Mouse (Mus musculus): Measurements from ENCODE around the gene Ccdc33. TPM values are rescaled to one million over a fixed set of nuclear protein-coding genes. Genes with fewer than 3 reads are reported as not detected.

Gene Ccdc33
- polyA plus RNA-seq, 1 experiment from 2014 or later: not detected

DNA sequence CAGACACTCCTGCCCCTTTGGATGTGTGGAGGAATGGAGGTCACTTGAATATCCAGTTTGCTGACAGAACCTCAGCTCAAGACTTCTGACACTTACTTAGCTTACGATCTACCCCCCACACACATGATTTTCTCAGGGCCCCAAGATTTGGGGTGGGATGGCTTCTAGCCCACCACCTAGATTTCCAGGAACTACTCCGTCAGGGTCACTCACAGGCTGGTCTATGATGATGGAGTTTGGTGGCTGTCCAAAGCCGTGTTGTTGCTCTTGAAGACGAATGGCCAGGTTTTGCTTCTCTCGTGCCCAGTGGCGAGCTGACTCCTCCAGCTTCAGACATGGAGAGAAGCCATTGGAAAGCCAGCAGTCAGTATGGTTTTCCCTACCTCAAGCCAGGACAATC lies 89.0 kb downstream of the Ccdc33 start:
- Histone ChIP-seq H3K9ac (no peak overlapping the region), H3K27ac (ENCODE audit: poor library complexity, severe bottlenecking) (no peak overlapping the region), H3K4me1 (replicated peaks) (no peaks in the 10 kb centered on the region), H3K27me3 (replicated peaks) (peaks cover 46% of the 10 kb centered on the region), H3K4me3 (no peak overlapping the region), H3K4me2 (no peak overlapping the region), H3K9me3 (replicated peaks) (no peaks in the 10 kb centered on the region), H3K36me3 (no peaks in the 10 kb centered on the region)
- WGBS: 87% methylated on average over 6 of the region's 6 CpGs
- ATAC-seq (ENCODE audit: insufficient number of reproducible peaks, low FRiP score): no peak

DNA sequence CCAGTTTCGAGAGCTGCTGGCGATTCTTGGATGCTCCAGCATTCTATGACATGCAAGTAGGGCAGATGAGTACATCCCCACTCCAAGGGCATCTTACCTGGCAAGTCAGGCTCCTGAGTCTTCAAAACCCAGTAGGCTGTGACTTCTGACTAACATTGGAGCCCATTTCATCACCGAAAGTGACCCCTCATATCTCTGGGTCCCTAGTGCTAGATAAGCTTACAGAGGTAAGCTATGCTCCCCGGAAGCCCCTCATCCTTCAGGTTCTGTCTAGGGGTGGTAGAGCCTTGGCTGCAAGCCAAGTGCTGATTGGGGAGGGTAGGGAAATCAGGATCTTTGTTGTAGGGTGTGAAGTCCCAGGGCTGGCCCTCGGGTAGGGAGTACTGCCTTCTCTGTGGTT lies 89.8 kb downstream of the Ccdc33 start:
- Histone ChIP-seq H3K27ac (ENCODE audit: poor library complexity, severe bottlenecking) (no peak overlapping the region), H3K4me1 (replicated peaks) (no peaks in the 10 kb centered on the region), H3K4me2 (no peak overlapping the region), H3K4me3 (no peak overlapping the region), H3K9me3 (replicated peaks) (no peaks in the 10 kb centered on the region), H3K36me3 (no peaks in the 10 kb centered on the region), H3K27me3 (replicated peaks) (peaks cover 49% of the 10 kb centered on the region), H3K9ac (no peak overlapping the region)
- 45% methylated on average over 5 of the region's 5 CpGs for WGBS
- ATAC-seq (ENCODE audit: insufficient number of reproducible peaks, low FRiP score): no peak

DNA sequence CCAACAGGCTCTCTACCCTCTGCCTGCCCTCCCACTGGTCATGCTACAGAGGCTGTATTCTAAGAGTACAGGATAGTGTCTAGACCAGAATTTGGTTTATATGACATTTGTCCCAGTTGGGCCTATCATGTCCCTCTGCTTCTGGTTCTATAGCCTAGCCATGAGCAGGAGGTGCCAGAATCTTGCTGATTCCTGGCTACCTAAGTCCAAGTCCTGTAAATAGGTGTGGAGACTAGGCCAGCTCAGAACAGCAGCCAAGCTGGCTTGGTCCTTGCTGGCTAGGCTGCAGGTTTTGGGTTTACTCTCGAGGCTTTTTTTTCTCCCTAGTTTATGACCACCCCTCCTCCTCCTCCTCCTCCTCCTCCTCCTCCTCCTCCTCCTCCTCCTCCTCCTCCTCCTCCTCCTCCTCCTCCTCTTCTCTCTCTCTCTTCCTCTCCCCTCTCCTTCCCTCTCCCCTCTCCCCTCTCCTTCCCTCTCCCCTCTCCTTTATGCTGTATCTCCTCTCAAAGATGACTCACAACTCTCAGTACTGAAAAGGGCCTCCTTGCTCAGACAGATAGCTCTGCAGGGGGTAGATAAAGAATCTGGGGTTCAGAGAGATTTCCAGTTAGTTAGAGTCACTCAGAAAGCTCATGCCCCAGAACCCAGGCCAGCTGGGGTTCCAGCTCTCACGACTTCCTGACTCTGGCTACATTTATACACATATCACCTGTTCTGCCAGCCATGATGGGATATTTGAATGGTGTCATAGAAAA lies 91.0 kb downstream of the Ccdc33 start:
- no peak for ATAC-seq (ENCODE audit: insufficient number of reproducible peaks, low FRiP score)
- H3K9ac ChIP-seq: no peak overlapping the region
- H3K4me2 ChIP-seq: no peak overlapping the region
- H3K9me3 ChIP-seq (replicated peaks): no peaks in the 10 kb centered on the region
- H3K36me3 ChIP-seq: no peaks in the 10 kb centered on the region
- 51% methylated on average over 2 of the region's 2 CpGs for WGBS
- no peak overlapping the region for H3K4me3 ChIP-seq
- H3K27me3 ChIP-seq (replicated peaks): peaks cover 36% of the 10 kb centered on the region
- no peak overlapping the region for H3K27ac ChIP-seq (ENCODE audit: poor library complexity, severe bottlenecking)
- no peaks in the 10 kb centered on the region for H3K4me1 ChIP-seq (replicated peaks)

DNA sequence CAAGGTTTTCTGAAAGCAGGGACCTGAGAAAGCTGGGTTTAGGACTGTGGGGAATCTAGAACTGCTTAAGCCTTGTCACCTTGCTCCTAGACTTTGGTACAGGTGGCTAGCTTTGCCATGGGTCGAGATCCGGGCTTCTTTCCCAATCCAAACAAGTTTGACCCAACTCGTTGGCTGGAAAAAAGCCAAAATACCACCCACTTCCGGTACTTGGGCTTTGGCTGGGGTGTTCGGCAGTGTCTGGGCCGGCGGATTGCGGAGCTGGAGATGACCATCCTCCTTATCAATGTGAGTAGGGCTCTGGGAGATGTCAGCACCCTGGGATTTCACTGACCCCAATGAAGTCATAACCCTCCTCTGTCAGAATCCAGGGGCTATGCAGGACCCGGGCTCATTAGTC lies 92.6 kb downstream of the Ccdc33 start:
- no peak overlapping the region for H3K4me3 ChIP-seq
- no peaks in the 10 kb centered on the region for H3K9me3 ChIP-seq (replicated peaks)
- no peak for ATAC-seq (ENCODE audit: insufficient number of reproducible peaks, low FRiP score)
- peaks cover 32% of the 10 kb centered on the region for H3K27me3 ChIP-seq (replicated peaks)
- H3K9ac ChIP-seq: no peak overlapping the region
- no peaks in the 10 kb centered on the region for H3K4me1 ChIP-seq (replicated peaks)
- 69% methylated on average over 9 of the region's 9 CpGs for WGBS
- no peaks in the 10 kb centered on the region for H3K36me3 ChIP-seq
- no peak overlapping the region for H3K27ac ChIP-seq (ENCODE audit: poor library complexity, severe bottlenecking)
- no peak overlapping the region for H3K4me2 ChIP-seq

DNA sequence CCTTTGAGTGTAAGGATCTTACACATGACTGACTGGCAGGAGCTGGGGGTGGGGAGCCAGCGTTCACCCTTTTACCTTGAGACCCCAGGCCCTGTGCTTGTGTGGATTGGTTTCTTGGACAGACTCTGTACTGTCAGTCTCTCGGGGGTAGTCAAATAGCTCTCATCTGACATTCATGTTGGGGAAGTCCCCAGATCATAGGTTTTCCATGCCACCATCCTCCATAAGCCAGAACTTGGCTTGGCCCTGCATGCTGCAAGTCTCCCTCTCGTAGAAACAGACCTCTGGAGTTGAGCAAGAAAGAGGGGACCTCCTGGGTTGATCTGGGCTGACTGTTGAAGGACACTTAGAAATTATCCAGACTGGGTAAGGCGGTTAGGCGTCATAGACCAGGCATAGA lies 100.2 kb downstream of the Ccdc33 start:
- WGBS: 71% methylated on average over 5 of the region's 5 CpGs

DNA sequence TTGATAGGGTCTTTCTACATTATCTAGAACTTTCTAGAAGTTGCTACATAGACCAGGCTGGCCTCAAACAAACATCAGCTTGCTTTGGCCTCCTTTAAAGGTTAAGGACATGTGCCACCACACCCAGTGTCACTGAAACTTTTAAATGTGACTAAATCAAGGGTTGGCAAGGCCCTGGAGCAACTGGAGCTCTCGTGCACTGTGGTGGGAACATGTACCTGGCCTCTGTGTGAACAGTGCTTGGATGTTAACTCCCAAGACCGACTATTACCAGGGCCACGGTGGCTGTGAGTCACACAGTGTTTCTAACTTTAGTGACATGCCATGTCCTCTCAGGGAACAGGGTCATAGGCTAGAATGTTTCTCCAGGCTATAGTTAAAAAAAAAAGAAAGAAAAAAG lies 101.7 kb downstream of the Ccdc33 start:
- no peak for ATAC-seq (ENCODE audit: insufficient number of reproducible peaks, low FRiP score)

More for the DNA sequence above, 100.2 kb downstream of the Ccdc33 start:
- H3K27me3 ChIP-seq (replicated peaks): peaks cover 13% of the 10 kb centered on the region
- H3K27ac ChIP-seq (ENCODE audit: poor library complexity, severe bottlenecking): no peak overlapping the region
- H3K4me2 ChIP-seq: no peak overlapping the region
- no peak for ATAC-seq (ENCODE audit: insufficient number of reproducible peaks, low FRiP score)
- H3K9me3 ChIP-seq (replicated peaks): no peaks in the 10 kb centered on the region
- H3K4me3 ChIP-seq: no peak overlapping the region
- no peak overlapping the region for H3K9ac ChIP-seq
- no peaks in the 10 kb centered on the region for H3K4me1 ChIP-seq (replicated peaks)
- H3K36me3 ChIP-seq: no peaks in the 10 kb centered on the region

DNA sequence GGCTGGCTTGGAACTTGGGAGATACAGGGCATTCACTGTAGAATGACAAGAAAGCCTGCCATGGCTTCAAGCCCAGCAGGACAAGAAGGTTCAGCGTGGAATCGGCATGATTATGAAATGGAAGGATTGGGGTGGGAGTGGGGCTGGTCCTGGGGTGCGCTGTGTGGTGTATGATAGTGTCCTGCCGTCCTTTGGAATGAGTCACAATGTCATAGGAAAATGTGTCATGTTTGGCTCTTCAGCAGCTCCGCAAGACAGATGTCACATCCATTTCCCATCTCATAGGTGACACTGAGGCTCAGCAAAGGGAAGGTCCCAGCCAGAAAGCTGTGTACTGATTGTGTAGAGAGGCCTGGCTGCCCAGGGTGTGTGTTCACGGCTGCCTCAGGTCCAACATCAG lies 102.8 kb downstream of the Ccdc33 start:
- WGBS: 76% methylated on average over 6 of the region's 6 CpGs
- H3K9ac ChIP-seq: no peak overlapping the region
- no peaks in the 10 kb centered on the region for H3K36me3 ChIP-seq
- H3K4me3 ChIP-seq: no peak overlapping the region
- H3K4me2 ChIP-seq: no peak overlapping the region
- peaks cover 6% of the 10 kb centered on the region; the same call in 1 of the 2 replicates for H3K4me1 ChIP-seq (replicated peaks)
- ATAC-seq (ENCODE audit: insufficient number of reproducible peaks, low FRiP score): no peak
- H3K27me3 ChIP-seq (replicated peaks): peaks cover 4% of the 10 kb centered on the region; the same call in 1 of the 2 replicates
- H3K27ac ChIP-seq (ENCODE audit: poor library complexity, severe bottlenecking): no peak overlapping the region
- H3K9me3 ChIP-seq (replicated peaks): no peaks in the 10 kb centered on the region

More for the DNA sequence above, 101.7 kb downstream of the Ccdc33 start:
- Histone ChIP-seq H3K4me2 (no peak overlapping the region), H3K4me3 (no peak overlapping the region), H3K27me3 (replicated peaks) (peaks cover 13% of the 10 kb centered on the region; the same call in 1 of the 2 replicates), H3K36me3 (no peaks in the 10 kb centered on the region), H3K4me1 (replicated peaks) (no peaks in the 10 kb centered on the region), H3K9ac (no peak overlapping the region), H3K9me3 (replicated peaks) (no peaks in the 10 kb centered on the region), H3K27ac (ENCODE audit: poor library complexity, severe bottlenecking) (no peak overlapping the region)
- WGBS: 41% methylated on average over 3 of the region's 3 CpGs

DNA sequence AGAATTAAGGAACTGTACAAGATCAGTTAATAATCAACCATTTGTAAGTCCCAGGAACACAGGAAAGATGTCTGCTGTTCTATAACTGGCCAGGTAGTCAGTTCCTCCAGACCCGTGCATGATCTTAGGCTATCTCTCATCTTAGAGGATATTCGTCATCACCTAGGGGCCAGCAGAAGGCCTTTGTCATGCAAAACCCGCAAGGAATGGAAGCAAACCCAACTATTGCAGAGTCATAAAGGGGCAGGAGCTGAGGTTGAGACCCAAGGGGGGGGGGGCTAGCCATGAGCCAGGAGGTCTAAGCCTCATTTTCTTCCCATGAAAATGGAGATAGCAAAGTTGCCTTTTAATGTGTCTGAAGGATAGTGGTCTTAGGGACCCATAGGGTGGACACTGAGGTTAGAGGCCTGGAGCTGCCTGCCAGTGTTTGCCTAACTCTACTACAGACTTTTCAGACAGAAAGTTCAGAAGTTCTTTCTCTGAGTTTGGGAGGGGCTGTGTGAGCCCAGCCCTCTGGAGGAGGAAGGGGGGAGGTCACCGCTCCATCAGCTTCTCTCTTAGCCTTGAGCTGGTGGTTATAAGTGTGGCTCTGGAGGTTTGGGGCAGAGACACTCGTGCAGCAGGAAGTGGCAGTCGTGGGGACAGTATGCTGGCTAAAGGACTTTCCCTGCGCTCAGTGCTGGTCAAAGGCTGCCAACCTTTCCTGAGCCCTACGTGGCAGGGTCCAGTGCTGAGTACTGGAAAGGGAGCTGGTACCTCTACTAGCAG lies 104.0 kb downstream of the Ccdc33 start:
- Histone ChIP-seq H3K9ac (no peak overlapping the region), H3K36me3 (no peaks in the 10 kb centered on the region), H3K4me2 (no peak overlapping the region), H3K4me3 (no peak overlapping the region), H3K9me3 (replicated peaks) (no peaks in the 10 kb centered on the region), H3K27me3 (replicated peaks) (no peaks in the 10 kb centered on the region), H3K27ac (ENCODE audit: poor library complexity, severe bottlenecking) (no peak overlapping the region), H3K4me1 (replicated peaks) (peaks cover 8% of the 10 kb centered on the region)
- 57% methylated on average over 8 of the region's 8 CpGs for WGBS
- ATAC-seq (ENCODE audit: insufficient number of reproducible peaks, low FRiP score): no peak

DNA sequence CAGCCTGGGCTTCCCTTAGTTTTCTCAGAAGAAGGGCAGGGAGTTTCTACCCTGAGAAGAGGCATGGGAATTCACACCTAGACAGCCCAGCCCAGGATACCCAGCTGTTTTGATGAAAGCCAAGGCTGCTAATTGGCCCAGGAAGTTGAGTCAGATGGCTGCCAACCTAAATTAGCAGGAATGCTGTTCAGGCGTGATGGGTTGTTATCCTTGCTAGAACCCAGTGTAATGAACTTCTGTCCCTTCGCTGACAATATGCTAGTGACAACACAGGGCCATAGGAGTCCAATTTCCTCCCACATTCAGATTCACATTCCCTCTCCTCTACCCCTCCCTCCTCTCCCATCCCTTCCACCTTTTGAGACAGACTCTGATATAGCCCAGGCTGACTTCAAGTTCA lies 105.7 kb downstream of the Ccdc33 start:
- Histone ChIP-seq H3K9me3 (replicated peaks) (no peaks in the 10 kb centered on the region), H3K36me3 (no peaks in the 10 kb centered on the region), H3K4me1 (replicated peaks) (peaks cover 18% of the 10 kb centered on the region), H3K27ac (ENCODE audit: poor library complexity, severe bottlenecking) (no peak overlapping the region), H3K4me3 (no peak overlapping the region), H3K9ac (no peak overlapping the region), H3K4me2 (no peak overlapping the region), H3K27me3 (replicated peaks) (no peaks in the 10 kb centered on the region)
- no peak for ATAC-seq (ENCODE audit: insufficient number of reproducible peaks, low FRiP score)
- 43% methylated on average over 2 of the region's 2 CpGs for WGBS

DNA sequence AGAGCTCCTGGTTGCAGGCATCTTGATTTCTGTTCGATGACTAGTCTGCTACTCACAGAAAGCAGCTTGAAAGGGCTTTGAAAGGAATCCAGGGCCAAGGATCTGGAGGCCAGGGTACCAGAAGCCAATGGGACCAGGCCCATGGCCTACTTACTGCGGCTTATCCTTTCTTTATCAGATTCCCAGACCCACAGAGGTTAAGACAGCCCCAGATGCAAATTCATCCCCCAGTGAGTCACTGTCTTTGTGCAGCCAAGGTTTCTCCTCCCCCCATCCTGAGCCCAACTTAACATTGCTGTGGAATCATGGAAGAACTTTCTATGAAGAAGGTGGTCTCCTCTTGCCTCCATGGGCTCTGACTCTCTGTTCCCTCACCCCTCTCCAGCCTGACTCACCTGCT lies 106.1 kb downstream of the Ccdc33 start:
- H3K9ac ChIP-seq: no peak overlapping the region
- no peaks in the 10 kb centered on the region for H3K27me3 ChIP-seq (replicated peaks)
- H3K36me3 ChIP-seq: no peaks in the 10 kb centered on the region
- ATAC-seq (ENCODE audit: insufficient number of reproducible peaks, low FRiP score): no peak
- peaks cover 18% of the 10 kb centered on the region for H3K4me1 ChIP-seq (replicated peaks)
- no peak overlapping the region for H3K4me2 ChIP-seq
- H3K27ac ChIP-seq (ENCODE audit: poor library complexity, severe bottlenecking): no peak overlapping the region
- no peak overlapping the region for H3K4me3 ChIP-seq
- no peaks in the 10 kb centered on the region for H3K9me3 ChIP-seq (replicated peaks)
- WGBS: 54% methylated on average over 2 of the region's 2 CpGs

DNA sequence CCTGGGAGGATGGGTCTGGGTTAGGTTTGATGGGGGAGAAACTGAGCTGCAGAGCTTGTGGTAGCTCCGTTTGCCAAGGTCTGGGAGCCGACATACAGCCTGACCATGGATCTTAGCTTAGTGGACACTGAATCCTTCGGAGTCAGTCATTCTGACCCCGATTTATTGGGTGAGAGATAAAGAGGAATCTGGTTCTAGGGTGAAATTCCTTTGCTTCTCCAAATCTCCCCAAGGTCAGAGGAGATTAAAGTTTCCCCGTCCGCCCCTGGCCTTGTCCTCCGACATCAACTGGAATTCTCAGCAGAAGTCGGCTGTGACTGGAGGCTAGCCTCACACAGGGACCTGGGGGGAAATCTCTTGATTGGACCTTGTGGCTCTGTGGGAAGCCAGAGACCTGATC lies 107.1 kb downstream of the Ccdc33 start:
- WGBS: 64% methylated on average over 8 of the region's 8 CpGs
- no peaks in the 10 kb centered on the region for H3K36me3 ChIP-seq
- ATAC-seq (ENCODE audit: insufficient number of reproducible peaks, low FRiP score): no peak
- H3K27ac ChIP-seq (ENCODE audit: poor library complexity, severe bottlenecking): no peak overlapping the region
- H3K4me2 ChIP-seq: no peak overlapping the region
- H3K9ac ChIP-seq: no peak overlapping the region
- no peaks in the 10 kb centered on the region for H3K9me3 ChIP-seq (replicated peaks)
- H3K4me3 ChIP-seq: no peak overlapping the region
- H3K4me1 ChIP-seq (replicated peaks): peaks cover 18% of the 10 kb centered on the region
- no peaks in the 10 kb centered on the region for H3K27me3 ChIP-seq (replicated peaks)
